17 mouse cellular contexts compared by ENCODE assay signal in the genomic region with DNA sequence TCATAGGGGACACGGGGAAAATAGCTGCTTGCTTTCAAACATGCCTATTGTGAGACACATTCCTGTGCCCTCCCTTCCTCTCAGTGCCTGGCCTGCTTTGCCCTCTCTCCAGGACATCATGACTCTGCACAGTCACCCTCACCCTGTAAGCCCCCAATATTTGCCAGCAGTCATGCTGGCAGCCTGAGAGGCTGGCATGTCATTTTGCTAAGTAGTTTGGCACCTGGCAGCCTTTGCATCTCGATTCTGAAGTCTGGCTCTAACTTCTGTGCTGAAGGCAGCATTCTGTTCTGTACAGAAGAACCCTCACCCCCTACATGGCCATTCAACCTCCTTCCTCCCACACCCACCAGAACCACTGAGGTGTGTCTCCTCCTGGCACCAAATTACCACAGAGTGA.
DNase-seq lines count a peak whose midpoint lies in the region; ATAC-seq and TF ChIP-seq lines count a peak whose summit lies in the region.
"Had no signal": no experiment of that assay in that cellular context is flagged by ENCODE, and none has a peak within 500 bp of the region (broad histone marks: within the 10 kb centered on the region; RNA-seq: fewer than 3 reads in every experiment).

No protein-coding gene starts in this region.

- peak; percentile 59 to 78 for DNase-seq in cerebellum, postnatal 10 days
- DNase-seq in cerebellum, adult 9-10 months = no peak
- DNase-seq in hindbrain, embryonic 10.5 days (ENCODE audit: low spot score) = no peak
- DNase-seq in hindbrain, embryonic 11.5 days (ENCODE audit: low spot score) = no peak
- DNase-seq in midbrain, postnatal 0 days (ENCODE audit: low spot score) = peak; percentile 28
- DNase-seq in hindbrain, postnatal 0 days (ENCODE audit: low spot score) = peak; percentile 43
- DNase-seq: cerebellum, postnatal 36 days; gastrocnemius, postnatal 36 days; kidney, adult 18-20 months; lung, postnatal 10 days; thymus, postnatal 4 days had no signal

- ATAC-seq in hindbrain, embryonic 11.5 days (ENCODE audit: low FRiP score) = no peak
- ATAC-seq in midbrain, postnatal 0 days (ENCODE audit: low FRiP score) = no peak
- ATAC-seq in midbrain, embryonic 13.5 days = no peak
- ATAC-seq in hindbrain, postnatal 0 days = peak; percentile 56
- no peak for ATAC-seq in monocyte, adult 5-6 weeks (replicated peaks; ENCODE audit: insufficient number of reproducible peaks, low FRiP score, low TSS enrichment, poor library complexity, severe bottlenecking)
- ATAC-seq: CD4-positive, CD25-positive, alpha-beta regulatory T cell, adult 4 months had no signal

- no peak overlapping the region for H3K4me2 ChIP-seq in hindbrain, embryonic 11.5 days (replicated peaks; ENCODE audit: low read depth, low read length)
- H3K4me2 ChIP-seq in midbrain, postnatal 0 days (ENCODE audit: low read depth, low read length, poor library complexity, severe bottlenecking) = no peak overlapping the region
- H3K4me2 ChIP-seq in midbrain, embryonic 13.5 days (replicated peaks) = no peak overlapping the region
- H3K4me2 ChIP-seq in hindbrain, postnatal 0 days (ENCODE audit: low read depth, low read length) = no peak overlapping the region
- H3K4me2 ChIP-seq: limb, embryonic 15.5 days; neural tube, embryonic 12.5 days had no signal

- WGBS in hindbrain, embryonic 10.5 days = 29% methylated on average over 2 of the region's 2 CpGs
- WGBS in hindbrain, embryonic 11.5 days = 51% methylated on average over 2 of the region's 2 CpGs
- WGBS in midbrain, postnatal 0 days = 32% methylated on average over 2 of the region's 2 CpGs
- WGBS in midbrain, embryonic 13.5 days = 51% methylated on average over 2 of the region's 2 CpGs
- 15% methylated on average over 2 of the region's 2 CpGs for whole genome bisulfite sequencing in hindbrain, postnatal 0 days

- no peaks in the 10 kb centered on the region for H3K27me3 ChIP-seq in hindbrain, embryonic 10.5 days (ENCODE audit: insufficient read depth, poor library complexity, severe bottlenecking)
- no peaks in the 10 kb centered on the region for H3K27me3 ChIP-seq in hindbrain, embryonic 11.5 days (ENCODE audit: control insufficient read depth, insufficient read depth, low read length)
- H3K27me3 ChIP-seq in midbrain, postnatal 0 days (ENCODE audit: insufficient read depth, low read length) = no peaks in the 10 kb centered on the region
- no peaks in the 10 kb centered on the region for H3K27me3 ChIP-seq in midbrain, embryonic 13.5 days
- no peaks in the 10 kb centered on the region for H3K27me3 ChIP-seq in hindbrain, postnatal 0 days (ENCODE audit: insufficient read depth, low read length)
- H3K27me3 ChIP-seq: limb, embryonic 15.5 days; neural tube, embryonic 12.5 days had no signal

- no peak overlapping the region for H3K9ac ChIP-seq in hindbrain, embryonic 11.5 days (ENCODE audit: low read depth, low read length)
- H3K9ac ChIP-seq in midbrain, postnatal 0 days (replicated peaks; ENCODE audit: low read length, poor library complexity, severe bottlenecking) = no peak overlapping the region
- no peak overlapping the region for H3K9ac ChIP-seq in midbrain, embryonic 13.5 days (replicated peaks)
- no peak overlapping the region for H3K9ac ChIP-seq in hindbrain, postnatal 0 days (replicated peaks; ENCODE audit: low read length)
- H3K9ac ChIP-seq: limb, embryonic 15.5 days; neural tube, embryonic 12.5 days had no signal

- H3K4me1 ChIP-seq in hindbrain, embryonic 10.5 days (replicated peaks) = peaks cover 5% of the 10 kb centered on the region
- no peaks in the 10 kb centered on the region for H3K4me1 ChIP-seq in hindbrain, embryonic 11.5 days (replicated peaks; ENCODE audit: control insufficient read depth, insufficient read depth, low read length)
- H3K4me1 ChIP-seq in midbrain, postnatal 0 days (ENCODE audit: insufficient read depth, low read length) = no peaks in the 10 kb centered on the region
- no peaks in the 10 kb centered on the region for H3K4me1 ChIP-seq in midbrain, embryonic 13.5 days (replicated peaks)
- no peaks in the 10 kb centered on the region for H3K4me1 ChIP-seq in hindbrain, postnatal 0 days (ENCODE audit: insufficient read depth, low read length)
- H3K4me1 ChIP-seq: neural tube, embryonic 12.5 days had no signal

- no peak for TF ChIP-seq CTCF in midbrain, postnatal 0 days (IDR thresholded peaks at IDR 0.05)
- TF ChIP-seq CTCF in hindbrain, postnatal 0 days (IDR thresholded peaks at IDR 0.05; ENCODE audit: low read depth) = no peak

- H3K4me3 ChIP-seq in hindbrain, embryonic 10.5 days = no peak overlapping the region
- no peak overlapping the region for H3K4me3 ChIP-seq in hindbrain, embryonic 11.5 days (ENCODE audit: low read depth, low read length)
- no peak overlapping the region for H3K4me3 ChIP-seq in midbrain, postnatal 0 days (ENCODE audit: low read depth, low read length)
- no peak overlapping the region for H3K4me3 ChIP-seq in midbrain, embryonic 13.5 days (replicated peaks)
- H3K4me3 ChIP-seq in hindbrain, postnatal 0 days (ENCODE audit: low read length) = no peak overlapping the region
- H3K4me3 ChIP-seq: limb, embryonic 15.5 days; neural tube, embryonic 12.5 days had no signal

- 0 out of 2 replicates have a peak overlapping the region, but pooled peaks have one; percentile 5 for H3K27ac ChIP-seq in hindbrain, embryonic 10.5 days
- no peak overlapping the region for H3K27ac ChIP-seq in hindbrain, embryonic 11.5 days (ENCODE audit: low read depth, low read length)
- no peak overlapping the region for H3K27ac ChIP-seq in midbrain, postnatal 0 days (ENCODE audit: low read depth, low read length)
- no peak overlapping the region for H3K27ac ChIP-seq in midbrain, embryonic 13.5 days
- no peak overlapping the region for H3K27ac ChIP-seq in hindbrain, postnatal 0 days
- H3K27ac ChIP-seq: limb, embryonic 15.5 days; neural tube, embryonic 12.5 days had no signal

- H3K36me3 ChIP-seq in hindbrain, embryonic 10.5 days = no peaks in the 10 kb centered on the region
- H3K36me3 ChIP-seq in hindbrain, embryonic 11.5 days (ENCODE audit: control insufficient read depth, insufficient read depth, low read length) = no peaks in the 10 kb centered on the region
- H3K36me3 ChIP-seq in midbrain, postnatal 0 days (ENCODE audit: insufficient read depth, low read length) = no peaks in the 10 kb centered on the region
- H3K36me3 ChIP-seq in midbrain, embryonic 13.5 days = no peaks in the 10 kb centered on the region
- no peaks in the 10 kb centered on the region for H3K36me3 ChIP-seq in hindbrain, postnatal 0 days (ENCODE audit: insufficient read depth, low read length)
- H3K36me3 ChIP-seq: G1E; limb, embryonic 15.5 days; neural tube, embryonic 12.5 days had no signal

- no peaks in the 10 kb centered on the region for H3K9me3 ChIP-seq in hindbrain, embryonic 10.5 days
- H3K9me3 ChIP-seq in hindbrain, embryonic 11.5 days (ENCODE audit: control insufficient read depth, low read length) = no peaks in the 10 kb centered on the region
- H3K9me3 ChIP-seq in midbrain, postnatal 0 days (ENCODE audit: low read length) = no peaks in the 10 kb centered on the region
- H3K9me3 ChIP-seq in midbrain, embryonic 13.5 days = no peaks in the 10 kb centered on the region
- H3K9me3 ChIP-seq in hindbrain, postnatal 0 days (ENCODE audit: low read length) = no peaks in the 10 kb centered on the region
- H3K9me3 ChIP-seq: G1E; limb, embryonic 15.5 days; neural tube, embryonic 12.5 days had no signal

Comparison
In these comparisons a context has a peak if more than half of its experiments do, and no peak if none do; other contexts are left out.
1. DNase-seq: peak in cerebellum, postnatal 10 days (2 of 2), midbrain, postnatal 0 days (single experiment) and hindbrain, postnatal 0 days (single experiment); none in cerebellum, adult 9-10 months (single experiment), hindbrain, embryonic 10.5 days (single experiment) and hindbrain, embryonic 11.5 days (single experiment).